Mouse (Mus musculus) cerebellum, adult 8-10 months (tissue): ENCODE data around the gene Osbpl9.

Source experiments
- DNase-seq: peaks from one replicate; pipeline ENCODE4 v3.0.0; 2022

Gene Osbpl9

DNA sequence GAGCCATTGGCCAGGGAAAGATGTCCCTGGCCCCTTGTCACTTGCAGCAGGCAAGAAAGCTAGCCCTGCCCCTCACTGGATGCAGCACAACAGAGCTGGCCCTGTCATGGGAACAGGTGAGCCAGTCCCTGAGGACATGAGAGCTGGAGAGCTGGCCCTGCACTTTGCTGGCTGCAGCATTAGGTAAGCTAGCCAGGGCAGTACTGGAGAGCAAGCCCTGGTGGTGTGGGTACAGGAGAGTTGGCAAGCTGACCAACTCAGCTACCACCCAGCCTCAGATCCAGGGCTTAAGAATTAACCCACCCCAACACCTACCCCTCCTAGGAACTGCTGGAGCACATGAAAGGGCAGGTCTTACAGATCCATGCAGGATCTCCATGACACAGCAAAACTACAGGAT is 73.1 kb downstream of the Osbpl9 start:
- DNase-seq, result no peak

DNA sequence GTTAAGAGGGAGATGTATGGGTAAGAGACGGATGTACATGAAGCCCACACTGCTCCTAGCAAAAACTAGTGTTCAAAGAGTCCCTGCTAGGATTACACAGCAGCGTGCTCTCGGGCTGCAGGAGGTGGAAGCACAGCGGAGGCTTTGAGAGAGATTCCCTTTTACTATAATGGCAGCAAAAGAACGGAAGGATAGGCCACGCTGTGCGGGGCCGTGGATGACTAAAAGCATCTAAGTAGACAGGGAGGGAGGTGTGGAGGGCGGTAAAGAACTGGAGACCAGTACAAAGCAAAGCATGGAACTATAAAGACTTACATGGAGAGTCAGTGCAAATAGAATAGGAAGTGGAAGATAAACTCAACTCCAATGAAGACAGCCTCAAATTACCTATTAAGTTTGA is 74.1 kb downstream of the Osbpl9 start:
- DNase-seq, result no peak

DNA sequence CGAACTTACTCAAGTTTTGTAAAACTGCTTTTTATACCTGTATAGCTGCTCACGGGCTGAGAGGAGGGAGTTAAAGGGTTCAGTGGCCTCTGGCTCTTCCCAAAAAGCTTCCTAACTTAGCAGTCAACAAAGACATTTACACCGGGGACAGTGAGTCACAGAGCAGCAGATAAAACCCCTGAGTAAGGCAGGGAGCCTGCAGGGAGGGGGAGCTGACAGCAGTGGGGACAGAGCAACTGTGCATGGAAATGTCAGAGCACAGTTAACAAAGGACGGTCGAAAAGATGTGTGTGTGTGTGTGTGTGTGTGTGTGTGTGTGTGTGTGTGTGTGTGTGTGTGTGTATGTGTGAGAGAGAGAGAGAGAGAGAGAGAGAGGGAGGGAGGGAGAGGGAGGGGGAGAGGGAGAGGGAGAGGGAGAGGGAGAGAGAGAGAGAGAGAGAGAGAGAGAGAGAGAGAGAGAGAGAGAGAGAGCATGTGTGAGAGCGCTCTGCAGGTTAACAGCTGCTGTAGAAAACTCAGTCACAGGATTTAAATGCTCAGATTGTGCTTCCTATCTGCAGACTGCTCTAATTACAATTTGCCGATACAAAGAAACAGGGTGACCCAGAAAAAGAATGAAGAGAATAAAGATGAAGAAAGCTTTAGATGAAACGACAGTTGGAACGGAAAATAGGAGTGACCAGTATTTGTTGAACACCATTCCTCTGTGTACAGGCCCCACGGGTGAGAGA is 75.1 kb downstream of the Osbpl9 start:
- DNase-seq, result no peak

DNA sequence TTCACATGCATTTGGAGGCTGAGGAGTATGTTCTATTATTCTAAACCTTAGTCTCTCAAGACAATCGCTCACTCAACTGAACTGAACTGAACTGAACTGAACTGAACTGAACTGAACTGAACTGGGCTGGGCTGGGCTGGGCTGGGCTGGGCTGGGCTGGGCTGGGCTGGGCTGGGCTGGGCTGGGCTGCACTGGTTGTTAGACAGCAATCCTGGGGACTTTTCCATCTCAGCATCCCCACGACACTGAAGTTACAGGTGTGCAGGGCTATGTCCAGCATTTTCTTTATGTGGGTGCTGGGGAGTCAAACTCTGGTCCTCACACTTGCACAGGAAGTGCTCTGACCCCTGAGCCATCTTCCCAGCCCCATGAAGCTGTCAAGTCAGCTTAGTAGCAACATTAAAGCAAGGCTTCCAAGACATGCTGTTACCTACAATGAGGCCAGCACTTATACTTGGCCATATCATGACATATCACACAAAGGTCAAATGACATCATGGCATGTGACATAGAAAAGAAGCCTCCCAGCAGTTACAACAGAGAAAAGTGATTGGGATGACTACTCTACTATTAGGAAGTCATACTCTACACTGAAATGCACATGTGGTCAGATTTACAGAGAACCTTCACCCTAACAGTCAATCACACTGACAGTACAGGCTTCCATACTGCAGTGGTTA is 76.2 kb downstream of the Osbpl9 start:
- no peak for DNase-seq

DNA sequence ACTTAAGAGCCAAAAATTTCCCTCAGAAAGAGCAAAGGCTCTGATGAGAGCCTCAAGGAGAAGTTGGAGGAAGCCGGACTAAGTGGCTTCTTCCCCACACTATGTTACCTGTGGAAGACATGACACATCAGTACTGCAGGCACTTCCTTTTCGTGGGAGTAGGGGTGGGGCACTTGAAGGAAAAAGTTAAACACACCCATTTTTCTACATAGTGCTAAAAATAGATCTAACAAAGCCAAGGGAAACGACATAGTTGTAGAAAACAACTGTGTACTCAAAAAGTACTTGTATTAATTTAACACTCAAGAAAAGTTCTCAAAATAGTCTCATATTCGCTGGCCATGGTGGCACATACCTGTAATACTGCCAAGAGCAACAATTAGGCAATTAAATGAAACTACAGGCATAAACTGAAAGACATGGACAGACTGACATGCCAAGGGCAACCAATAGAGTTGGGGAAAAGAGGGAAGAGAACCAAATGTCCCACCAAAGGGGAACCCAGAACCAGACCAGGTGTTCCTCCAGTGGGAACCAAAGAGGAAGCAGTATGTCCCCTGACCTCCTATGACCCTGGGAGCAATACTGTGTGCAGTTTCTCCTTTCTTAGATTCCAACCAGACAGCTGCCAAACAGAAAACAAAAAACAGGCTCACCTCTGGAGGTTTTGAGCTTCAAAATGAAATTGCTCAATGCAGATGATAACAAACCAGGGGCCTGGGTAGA is 79.1 kb downstream of the Osbpl9 start:
- no peak for DNase-seq

DNA sequence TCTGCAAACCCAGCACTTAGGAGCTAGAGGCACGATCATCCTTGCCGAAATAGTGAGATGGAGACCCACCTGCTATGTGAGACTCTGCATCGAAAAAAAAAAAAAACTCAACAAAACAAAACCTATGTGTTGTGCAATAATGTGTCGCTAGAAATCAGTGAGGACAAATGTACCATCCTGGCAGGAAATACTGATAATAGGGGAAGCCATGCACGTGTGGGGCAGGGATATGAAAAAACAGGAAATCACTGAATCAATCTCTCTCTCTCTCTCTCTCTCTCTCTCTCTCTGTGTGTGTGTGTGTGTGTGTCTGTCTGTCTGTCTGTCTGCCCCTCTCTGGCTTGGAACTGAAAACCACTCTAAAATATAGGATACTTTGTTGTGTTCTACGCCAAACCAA is 81.3 kb downstream of the Osbpl9 start:
- no peak for DNase-seq

DNA sequence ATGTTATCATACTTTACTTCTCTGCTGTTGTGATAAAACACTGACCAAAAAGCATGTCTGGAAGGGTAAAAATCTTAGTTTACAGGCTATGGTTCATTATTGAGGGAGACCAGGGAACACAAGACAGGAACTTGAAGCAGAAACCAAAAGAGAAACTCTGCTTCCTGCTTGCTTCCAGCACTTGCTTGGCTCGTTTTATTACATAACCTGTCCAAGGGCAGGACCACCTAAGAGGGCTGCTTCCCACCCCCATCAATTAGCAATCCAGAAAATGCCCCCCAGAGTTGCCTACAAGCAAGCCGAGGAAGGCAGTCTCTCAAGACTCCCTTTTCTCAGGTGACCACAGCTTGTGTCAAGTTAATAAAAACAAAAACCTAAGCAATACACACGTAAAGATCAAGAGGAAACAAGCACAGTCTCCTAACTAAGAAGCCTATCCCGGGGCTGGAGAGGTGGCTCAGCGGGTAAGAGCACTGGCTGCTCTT is 82.4 kb downstream of the Osbpl9 start:
- no peak for DNase-seq

DNA sequence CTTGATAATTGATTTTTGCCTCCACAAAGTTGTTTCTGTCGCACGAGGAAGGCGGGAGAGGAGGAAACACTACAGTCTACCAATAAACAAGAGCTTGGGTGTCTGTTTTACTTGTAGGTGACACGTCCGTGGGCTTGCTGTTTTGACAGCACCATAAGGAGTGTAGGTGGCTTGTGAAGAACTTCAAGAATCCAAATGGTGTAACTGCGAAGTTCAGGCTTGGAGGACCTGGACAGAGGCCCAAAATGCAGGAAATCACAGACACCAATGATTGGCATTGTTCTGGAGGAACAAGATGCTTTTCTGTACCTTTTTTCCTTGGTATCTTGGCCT is 83.8 kb downstream of the Osbpl9 start:
- DNase-seq, result no peak

DNA sequence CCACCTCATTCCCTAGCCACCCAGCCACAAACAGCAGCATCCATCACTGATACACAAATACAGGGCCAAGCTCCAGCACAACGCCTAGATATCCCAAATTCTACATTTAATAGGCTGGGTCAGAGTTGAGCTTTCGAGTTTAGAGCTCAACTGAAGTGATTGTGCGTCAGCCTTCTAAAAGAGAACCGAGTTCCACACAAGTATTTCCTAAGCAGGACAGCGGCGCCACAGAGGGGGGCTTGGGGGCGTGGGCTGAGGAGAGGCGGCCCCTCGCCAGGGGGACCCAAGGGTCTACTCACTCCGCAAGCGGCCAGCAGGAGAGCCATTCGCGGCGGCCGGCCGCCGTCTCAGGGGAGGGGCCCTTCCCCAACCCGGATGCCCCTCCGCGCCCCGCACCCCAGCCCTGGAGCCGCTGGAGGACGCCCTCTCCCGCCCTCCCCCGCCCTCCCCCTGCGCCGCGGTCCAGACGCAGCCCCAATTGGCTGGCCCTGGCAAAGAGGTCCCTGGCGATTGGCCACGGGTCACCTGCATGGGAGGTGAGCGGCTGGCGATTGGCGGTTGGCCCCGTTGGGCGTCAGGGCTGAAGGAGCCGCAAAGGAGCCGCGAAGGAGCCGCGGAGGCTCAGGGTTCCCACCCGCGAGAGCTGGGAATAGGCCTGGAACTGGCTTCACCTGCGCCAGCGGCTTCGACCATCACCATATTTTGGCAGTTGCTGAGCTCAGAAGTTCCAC is 84.3 kb downstream of the Osbpl9 start:
- peak; percentile 94 for DNase-seq

DNA sequence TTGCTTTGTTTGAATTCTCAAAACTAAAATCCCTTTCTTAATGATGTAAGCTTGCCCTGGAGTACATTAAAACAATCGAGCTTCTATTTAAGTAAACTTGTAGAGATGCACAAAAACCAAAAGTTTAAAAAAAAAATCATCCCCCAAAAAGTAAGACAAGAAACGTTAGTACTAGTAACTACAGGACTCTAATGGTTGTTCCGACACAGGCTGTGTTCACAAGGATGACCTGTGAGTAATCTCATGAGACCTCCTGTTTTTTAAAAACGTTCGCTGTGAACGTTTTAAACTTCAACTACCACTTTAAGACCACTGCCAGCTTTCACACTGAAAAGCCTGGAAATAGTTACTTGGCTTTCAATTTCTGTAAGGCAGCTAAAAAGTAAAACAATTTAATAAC is 85.1 kb downstream of the Osbpl9 start:
- no peak for DNase-seq

DNA sequence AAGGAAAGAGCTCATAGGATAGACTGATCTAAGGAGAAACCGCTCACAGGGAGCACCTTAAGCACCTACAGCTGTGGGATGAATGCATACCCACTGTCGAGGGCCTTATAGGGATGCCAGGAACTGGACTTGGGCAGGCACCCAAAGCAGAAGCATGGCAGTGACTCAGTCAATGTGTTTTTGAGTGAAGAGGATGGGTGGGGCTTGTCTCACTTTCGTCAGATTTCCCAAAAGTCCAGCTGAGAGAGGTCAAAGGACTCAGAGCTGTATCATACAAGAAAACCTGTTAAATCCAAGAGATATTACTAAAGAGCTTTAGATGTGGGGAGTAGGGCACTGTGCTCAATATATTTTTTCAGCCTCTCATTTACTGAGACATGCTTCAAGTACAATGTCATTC is 85.6 kb downstream of the Osbpl9 start:
- no peak for DNase-seq

DNA sequence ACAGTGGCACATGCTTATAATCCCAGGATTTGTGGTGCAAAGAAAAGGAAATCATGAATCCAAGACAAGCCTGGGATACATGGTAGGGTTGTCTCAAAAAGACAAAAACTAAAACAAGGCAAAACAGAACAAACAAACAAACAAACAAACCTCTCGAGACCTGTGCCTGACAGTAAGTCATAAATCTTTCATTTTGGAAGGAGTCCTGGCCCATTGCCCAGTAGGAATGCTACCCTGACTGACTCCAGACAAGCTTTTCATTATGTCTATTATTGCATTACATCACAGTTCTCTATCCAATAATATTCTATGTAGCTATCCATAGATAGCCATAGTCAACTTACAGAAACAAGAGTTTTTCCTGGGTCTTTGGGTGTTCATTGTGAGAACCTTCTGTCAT is 86.3 kb downstream of the Osbpl9 start:
- DNase-seq, result no peak

DNA sequence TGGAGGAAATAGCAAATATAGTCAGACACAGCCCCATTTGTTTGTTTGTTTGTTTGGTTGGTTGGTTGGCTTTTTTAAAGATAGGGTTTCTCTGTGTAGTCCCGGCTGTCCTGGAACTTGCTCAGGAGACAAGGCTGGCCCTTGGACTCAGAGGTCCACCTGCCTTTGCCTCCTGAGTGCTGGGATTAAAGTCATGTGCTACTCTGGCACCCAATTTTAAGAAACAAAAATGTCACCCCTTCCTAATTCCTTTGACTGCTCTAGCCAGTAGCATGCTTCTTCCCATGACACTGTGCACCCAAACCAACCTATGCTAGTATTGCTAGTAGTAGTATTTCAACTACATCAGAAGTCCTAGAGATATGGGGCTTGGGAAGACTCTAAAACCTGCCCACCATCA is 87.8 kb downstream of the Osbpl9 start:
- no peak for DNase-seq

DNA sequence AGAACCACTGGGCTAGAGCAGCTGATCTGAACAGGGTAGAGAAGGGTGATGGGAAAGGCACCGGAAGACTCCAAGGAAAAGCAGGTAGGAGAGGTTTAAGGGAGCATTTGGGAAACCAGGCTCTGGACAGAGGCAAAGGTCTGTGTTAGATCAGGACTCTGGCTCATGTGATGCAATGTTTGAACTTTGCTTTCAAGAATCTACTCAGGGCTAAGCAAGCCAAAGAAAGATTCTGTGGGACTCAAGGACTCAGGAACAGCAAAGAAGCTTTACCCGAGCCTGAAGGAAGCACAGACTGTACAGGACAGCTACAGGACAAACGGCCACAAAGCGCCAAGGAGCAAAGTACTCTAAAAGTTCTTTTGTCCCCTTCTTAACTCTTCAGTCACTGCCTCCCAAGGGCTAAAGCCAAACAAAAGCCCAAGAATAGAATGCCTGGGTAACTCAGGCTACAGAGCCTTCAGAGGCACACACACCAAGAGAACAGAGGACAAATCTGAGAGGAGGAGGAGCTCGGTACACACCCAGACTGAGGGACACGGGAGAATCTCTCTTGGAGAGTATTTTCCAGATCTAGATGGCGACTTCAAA is 89.1 kb downstream of the Osbpl9 start:
- no peak for DNase-seq

DNA sequence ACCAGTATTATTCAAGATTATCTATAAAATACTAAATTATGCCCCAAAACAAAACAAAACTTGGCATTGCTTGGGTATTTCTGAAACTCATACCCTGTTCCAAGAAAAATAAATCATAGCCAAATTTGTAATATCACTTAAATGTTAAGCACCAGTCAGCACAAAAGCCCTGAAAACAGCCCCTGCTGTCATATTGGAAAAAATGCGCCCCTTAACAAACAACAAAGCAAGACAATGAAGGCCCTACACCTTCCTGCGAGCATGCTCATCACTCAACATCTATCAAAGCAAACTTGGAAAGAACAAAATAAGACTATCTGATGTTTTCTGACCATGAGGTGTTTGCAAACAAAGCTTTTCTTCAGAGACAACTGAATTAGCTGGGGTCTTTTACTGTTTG is 91.1 kb downstream of the Osbpl9 start:
- DNase-seq, result no peak

DNA sequence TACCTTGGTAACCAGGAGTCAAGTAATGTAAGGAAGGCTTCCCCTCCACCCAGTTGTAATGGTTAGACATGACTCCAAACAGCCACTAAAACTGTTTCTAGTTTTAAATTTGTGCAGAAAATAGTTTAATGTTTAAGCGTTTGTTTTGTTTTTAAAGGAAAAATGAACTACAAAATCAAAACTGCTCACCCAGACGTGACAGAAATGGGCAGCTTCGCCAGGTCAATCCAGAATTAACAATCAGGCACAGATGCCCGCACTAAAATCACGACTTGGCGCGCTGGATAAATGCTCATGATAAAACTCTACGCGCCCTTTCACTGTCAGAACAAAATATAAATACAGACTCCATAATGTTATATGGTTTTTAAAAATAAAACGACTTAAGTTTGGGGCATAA is 92.4 kb downstream of the Osbpl9 start:
- no peak for DNase-seq

DNA sequence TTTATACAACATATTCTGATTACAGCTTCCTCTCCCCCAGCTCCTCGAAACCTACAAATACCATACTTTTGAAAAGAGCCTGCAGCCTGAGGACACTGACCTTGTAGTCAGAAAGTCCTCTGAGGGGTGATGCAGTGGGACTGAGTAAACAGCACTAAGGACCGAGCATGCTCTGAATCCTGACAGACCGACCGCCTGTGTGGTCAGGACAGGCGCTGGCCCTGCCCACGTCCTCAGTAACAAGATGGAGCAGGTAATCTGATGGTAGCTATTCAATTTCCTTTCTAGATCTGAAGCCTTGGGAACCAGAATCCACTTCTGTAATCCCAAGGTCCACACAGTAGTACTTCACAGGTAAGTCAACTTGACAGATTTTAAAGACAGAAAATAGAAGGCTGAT is 93.1 kb downstream of the Osbpl9 start:
- no peak for DNase-seq

DNA sequence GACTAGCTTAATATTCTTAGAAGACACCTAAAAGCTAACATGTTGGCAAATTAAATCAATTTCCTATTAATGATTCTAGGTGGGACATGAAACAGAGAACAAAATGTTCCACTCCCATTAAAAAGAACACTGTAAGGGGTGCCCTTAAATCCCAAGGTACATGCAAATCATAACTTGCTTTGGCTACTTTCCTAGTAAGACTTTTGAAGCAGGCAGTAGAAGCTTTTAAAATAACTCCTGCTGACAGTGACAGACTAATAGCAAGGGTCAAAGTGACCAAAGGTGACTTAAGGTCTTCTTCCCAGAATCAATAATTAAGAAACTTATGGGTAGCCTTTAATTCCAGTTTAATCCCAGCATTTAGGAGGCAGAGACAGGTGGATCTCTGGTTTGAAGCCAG is 95.5 kb downstream of the Osbpl9 start:
- no peak for DNase-seq

DNA sequence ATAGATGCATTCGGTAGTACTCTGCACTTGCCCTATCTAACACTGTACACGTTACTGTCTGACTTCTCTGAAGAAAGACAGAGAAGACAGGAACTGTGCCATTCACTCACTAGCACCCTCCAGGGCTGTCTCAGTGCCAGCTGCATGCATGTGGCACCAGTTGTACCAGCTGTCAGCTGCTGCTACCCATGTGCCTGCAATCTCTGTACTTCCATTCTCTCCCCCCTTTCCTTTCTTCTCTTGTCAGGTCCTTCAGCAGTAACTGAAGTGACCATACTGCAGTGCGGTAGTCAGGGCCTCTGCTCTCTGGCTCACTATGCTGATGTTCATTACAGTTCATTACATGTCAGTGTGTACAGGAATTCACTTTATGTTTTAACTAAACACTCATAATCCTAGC is 96.0 kb downstream of the Osbpl9 start:
- no peak for DNase-seq

DNA sequence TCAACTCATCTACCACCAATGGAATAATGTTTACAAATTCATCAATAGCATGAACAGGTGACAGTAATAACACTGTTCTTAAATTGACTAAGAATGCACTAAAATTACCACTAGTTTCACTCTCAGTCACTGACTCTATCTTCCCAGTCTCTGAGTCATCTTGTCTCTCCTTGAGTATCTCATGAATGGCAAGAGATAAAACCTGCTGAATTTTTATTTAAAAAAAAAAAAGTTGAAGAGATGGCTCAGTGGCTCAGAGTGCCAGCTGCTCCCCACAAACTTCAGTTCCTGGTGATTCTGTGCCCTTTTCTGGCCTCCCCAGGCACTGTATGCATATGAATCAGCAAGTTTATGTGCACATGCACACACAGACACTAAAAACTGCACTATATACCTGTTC is 96.8 kb downstream of the Osbpl9 start:
- DNase-seq, result no peak

DNA sequence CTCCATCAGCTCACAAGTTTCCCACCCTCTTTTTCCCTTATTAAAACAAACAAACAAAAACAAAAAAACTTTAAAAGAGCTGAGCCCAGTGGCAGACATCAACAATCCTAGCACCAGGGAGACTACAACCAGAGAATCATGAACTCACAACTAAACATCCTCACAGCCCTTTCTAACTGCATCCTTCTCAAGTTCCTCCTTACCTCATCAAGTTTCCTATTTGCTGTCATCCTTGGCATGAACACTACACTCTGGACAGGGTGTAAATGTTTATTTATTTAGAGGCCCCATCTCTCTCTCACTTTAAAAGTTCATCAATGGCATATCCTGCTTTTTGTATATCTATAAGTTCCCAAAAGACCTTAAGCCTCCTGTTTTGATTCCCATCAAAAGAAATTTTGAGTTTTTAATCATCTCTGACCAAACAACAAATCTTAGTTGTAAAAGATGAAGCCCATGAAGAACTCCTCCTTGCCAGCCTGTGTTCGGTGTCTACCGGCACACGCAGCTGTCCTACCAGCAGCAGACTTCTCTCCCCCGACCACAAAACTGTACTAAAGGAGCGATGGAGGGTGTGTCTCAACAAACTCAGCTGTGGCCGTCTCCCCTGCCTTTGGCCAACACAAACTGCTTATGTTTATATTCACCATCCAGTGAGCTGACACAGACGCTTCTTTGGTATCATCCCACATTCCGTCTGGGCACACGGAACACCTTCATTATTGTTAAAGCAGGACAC is 98.8 kb downstream of the Osbpl9 start:
- DNase-seq, result no peak

DNA sequence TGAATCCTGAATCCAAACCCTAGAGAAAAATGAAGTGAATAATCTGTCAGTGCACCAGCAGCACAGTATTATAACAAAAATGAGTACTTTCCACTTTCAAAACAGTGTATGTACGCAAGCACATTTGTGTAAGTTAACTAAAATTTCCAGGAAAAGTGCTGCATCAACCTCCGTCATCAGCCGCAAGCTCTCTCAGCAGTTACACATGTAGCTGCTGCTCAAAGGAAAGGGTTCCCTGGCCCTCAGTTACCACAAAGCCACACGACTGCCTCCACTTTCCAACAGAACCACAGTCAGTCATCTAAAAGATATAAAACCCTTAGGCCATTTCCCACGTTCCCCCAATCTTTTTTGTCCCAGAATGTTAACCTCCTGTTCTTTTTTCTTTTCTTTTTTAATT is 99.5 kb downstream of the Osbpl9 start:
- DNase-seq, result no peak
